Mouse (Mus musculus): ENCODE measurements around the gene Gm17651.

Gm17651 gene

DNA sequence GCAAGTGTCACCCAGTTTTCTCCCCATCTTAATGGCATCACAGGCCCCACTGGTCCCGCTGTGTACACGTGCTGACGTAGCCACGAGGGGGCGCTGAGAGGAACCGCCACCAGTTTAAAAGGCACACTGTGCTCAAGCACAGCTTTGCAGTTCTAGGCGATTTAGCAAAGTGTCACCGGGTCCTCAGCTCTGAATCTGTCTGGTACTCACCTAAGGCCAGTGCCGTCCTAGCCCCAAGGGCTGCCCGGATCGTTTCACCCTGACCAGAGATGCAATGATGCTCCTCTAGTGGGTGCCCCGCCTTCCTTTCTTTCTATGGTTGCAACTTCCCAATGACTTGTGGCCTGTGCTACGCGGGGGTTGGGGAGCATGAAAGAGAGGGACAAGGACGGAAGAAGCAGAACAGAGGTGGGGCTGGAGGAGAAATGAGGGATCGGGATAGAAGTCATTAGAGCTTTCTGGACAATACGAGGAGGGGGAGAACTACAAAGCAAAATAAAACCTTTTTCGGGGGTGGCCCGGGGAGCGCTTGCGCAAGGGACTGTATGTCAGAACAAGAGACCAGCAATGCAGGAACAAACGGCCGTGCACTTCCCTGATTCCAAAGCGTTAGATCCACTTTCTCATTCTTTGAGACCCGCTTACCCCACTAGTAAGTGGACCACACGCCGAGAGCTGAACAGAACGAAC, 6.3 kb upstream of the Gm17651 start:
- peak; percentile 64 to 71 for DNase-seq (ENCODE audit: low spot score in 2 of 2)

DNA sequence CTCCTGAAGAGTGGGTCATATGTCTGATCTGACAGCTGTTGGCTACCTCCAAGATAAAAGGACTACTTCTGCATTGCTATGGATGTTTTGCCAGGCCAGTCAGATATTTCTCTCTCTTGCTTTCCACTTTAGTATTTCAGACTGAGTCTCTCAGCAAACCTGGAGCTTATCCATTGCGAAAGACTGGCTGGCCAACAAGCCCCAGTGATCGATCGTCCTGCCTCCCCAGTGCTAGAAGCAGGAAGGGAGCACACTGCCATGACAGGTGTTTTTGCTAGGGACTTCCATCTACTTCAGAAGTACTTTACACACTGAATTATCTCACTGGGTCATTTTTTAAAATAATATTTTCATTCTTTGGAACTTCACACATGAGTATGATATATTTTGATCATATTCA, 3.9 kb upstream of the Gm17651 start:
- no peak for DNase-seq (ENCODE audit: low spot score in 2 of 2)

DNA sequence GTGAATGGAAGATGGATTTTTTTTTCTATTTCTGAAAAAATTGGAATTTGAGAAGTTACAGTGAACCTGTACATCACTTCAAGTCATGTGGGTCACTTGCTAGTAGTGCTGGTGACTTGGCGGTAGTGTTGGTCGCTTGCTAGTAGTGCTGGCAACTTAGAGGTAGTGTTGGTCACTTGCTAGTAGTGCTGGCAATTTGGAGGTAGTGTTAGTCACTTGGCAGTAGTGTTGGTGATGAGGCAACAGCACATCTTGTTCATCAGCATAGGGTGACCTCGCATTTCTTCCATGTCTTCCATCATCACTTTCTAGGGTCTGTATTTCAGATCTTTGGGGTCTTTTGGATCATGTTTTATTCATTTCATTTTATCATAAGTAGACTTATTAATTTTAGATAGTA, 1.6 kb upstream of the Gm17651 start:
- no peak for DNase-seq (ENCODE audit: low spot score in 2 of 2)

DNA sequence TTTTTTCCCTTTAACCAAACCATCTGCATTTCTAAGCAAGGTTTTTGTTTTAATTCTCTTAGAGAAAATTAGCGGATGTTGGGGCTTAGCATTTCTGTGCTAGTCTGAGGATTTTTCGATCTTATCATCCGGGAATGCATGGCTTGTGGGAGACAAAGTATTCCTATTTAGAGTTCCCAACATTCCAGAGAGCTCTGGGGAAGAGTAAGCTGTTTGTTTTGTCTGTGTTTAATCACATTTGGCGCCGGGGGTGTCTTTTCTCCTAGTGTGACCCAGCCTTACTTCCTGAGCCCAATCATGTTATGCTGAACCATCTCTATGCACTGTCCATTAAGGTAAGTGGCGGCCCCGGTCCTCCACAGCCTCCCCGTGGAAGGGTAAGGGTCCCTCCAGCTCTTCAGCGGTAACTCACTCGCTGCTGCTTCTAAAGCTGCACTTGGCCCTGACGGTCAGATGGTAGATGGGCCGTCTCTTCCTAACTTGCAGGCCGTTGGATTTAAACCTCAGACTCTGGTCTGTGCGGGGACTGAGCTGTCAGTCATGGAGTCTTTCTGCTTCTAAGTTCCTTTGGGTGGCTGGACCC, 7.3 kb downstream of the Gm17651 start:
- DNase-seq (ENCODE audit: low spot score in 2 of 2) = no peak

DNA sequence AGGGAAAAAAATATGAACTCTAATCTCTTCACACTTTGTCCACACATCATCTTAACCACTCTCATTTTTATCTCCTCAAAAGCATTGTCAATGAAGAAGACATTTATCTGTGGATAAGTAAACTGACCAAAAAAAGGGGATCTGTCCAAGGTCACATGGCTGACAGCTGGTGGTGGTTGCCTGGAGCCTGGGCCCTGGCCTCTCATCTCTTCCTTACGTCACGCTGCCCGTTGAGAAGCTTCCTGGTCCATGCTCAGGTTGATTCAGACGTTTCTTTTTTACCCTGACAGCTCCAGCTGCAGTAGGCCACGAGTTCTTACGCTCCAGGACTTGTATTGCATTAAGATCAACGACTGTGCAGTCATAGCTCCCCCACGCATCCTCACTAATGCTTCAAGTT, 8.3 kb downstream of the Gm17651 start:
- DNase-seq (ENCODE audit: low spot score in 2 of 2) = no peak

DNA sequence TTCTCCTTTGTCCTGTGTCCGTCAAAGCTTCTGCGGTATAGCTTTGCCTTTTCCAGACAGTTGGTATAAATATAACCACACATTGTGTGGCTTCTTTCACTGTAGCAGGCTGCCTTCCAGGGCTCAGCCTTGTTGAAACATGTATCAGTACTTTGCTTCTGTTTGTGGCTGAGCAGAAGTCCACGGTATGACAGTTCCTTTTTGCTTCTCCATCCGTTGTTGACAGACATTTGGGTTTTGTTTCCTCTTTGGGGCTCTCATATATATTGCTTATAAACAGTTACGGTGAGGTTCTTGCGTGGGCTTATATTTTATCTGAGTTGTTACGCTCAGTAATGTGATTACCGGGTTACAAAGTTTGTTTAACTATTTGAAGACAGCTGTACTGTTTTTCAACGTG, 9.0 kb downstream of the Gm17651 start:
- DNase-seq (ENCODE audit: low spot score in 2 of 2) = no peak

DNA sequence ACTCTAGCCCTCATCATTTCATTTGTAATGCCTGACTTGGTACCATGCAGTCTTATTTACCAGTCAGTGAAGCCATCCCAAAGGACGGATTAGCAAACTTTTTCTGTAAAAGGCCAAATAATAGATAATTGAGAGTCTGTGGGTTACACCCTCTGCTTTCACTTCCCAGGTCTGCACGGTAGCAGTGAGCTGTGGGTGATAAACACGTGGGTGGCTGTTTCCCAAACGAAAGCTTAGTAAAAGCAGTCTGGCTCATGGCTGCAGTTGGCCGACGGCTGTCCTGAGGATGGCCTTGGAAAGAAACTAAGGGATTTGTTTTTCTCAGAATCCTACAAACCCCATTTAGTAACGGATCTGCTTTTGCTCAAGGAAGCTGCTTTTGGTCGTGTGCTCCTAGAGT, 13.3 kb downstream of the Gm17651 start:
- no peak for DNase-seq (ENCODE audit: low spot score in 2 of 2)

DNA sequence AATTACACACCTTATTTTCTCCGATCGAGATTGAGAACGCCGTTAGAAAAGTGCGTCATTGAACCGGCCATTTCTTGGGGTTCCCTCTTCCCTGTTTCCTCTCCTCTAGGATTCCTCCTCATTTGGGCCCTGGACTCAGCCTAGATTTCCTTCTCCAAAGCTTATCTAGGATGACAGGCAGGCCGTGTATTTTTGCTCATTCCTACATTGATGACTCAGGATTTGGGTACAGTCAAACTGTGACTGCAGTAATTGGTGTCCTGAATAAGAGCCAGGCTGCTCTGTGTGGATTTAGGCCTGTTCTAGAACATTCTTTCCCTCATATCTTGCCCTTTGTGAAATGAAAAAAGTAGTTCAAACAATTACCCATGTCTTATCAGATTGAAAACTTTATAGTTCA, 14.7 kb downstream of the Gm17651 start:
- DNase-seq (ENCODE audit: low spot score in 2 of 2) = no peak

DNA sequence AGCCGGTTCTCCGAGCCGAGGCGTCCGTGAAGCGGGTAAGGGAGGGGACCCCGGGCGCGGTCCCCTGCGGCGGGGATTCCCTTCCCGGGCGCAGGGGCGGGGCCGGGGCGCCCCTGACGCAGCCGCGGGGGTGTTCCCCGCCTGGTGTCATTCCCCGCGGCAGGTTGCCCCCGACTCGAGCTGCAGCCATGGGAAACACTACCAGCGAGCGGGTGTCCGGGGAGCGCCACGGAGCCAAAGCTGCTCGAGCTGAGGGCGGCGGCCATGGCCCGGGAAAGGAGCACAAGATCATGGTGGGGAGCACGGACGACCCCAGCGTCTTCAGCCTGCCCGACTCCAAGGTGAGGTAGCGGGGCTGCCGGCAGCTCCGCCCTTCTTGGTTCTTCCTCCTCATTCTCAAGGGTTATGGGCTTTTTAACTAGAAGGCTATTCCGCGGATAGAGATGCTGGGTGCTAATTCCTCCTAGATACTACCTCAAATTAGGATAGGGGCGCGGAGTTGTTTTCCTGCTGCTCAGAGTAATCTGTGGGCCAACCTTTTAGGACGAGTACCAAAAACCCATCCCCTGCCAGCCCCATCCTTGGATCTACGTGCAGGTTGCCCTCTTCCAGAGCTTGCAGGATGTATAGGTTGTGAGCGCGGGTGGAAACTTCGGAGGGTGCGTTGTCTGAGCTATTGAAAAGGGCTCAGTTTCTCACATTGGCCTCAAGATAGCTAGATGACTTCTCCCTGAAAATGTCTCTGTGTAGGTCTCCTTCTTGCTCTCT, 15.9 kb downstream of the Gm17651 start:
- no peak for DNase-seq (ENCODE audit: low spot score in 2 of 2)

DNA sequence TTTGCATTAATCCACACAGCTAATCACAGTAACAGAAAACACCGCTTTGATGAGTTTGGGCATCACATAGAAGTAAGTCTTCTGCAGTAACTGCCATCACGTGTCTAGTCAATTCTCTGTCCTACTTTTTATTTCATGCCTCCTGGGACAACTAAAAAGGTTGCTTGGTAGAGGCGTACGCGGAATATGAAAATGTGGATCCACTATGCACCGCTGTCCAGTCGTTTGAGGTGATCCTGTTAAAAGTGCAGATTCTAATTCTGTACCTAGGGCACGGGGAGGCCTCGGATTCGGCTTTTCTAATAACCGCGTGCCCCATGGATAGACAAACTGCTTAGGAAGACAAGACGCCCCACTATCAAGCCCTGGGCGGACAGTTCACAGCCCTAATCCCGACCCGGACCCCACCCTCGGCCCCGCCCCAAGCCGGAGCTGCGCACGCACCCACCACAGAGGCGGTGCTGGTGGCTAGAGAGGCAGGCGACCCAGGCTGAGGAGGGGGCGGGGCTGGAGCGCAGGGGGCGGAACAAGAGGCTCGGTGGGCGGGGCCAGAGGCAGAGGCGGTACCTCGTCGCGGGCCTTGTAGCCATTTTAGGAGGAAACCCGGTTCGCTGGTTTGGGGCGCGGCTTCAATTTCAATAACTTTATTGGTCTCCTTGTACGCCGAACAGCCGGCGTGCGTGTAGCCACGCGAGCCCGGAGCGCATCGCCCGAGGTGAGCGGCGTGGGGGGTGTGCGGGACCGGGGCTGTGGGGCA, 16.7 kb downstream of the Gm17651 start, which contains the start of gene Prkab2:
Gene Prkab2, plus strand, starts transcription at position 539 of the 757 bp plus-strand sequence.
- DNase-seq (ENCODE audit: low spot score in 2 of 2) = peak; percentile 98 to 99

DNA sequence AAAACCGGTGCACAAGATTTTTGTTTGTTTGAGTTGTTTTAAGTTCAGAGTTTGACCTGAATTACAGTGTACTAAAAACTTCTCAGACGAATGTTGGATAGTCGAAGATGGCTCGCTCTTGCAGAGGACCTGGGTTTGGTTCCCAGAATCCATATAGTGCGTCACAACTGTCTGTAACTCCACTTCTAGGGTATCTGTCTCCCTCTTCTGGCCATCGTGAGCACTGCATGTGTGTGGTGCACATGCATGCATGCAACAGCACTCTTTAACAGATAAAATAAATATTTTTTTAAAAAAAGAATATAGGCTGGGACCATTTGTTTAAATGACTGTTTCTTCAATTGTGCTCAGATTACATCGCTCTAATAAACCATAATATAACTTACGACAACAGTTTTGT, 19.6 kb downstream of the Gm17651 start:
- no peak for DNase-seq (ENCODE audit: low spot score in 2 of 2)

DNA sequence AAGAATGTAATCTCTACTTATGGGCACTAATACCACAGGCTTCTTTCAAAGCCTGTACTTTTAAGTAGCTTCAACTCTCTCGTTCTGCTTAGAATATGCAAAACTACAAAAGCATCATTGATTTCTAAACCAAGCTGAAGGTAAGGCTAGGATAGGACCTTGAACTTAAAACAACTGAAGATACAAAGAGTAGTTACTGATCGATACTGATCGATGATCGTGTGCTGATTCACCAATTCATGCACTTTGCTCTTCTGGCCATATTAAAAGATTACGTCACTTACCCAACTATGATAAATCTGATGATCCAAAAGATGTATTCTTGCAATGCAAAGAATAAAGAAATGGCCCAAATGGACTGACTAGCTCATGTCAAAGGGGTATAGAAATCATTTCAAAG, 20.7 kb downstream of the Gm17651 start:
- no peak for DNase-seq (ENCODE audit: low spot score in 2 of 2)

DNA sequence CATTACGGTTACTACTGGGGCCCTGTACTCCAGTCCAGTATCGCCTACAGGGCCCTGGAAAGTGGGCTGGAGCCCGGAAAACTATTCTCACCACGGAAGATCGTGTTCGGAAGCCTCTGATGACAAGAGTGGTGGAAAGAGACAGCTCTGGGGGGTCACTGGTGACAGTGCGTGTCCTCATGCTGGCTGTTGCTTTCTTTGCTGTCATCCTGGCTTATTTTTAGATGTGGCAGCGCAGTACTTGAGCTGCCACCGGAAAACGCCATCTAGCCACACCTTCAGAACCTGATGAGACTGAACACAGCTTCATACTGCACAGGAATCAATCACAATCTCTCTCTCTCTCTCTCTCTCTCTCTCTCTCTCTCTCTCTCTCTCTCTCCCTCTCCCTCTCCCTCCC, 22.9 kb downstream of the Gm17651 start:
- no peak for DNase-seq (ENCODE audit: low spot score in 2 of 2)

DNA sequence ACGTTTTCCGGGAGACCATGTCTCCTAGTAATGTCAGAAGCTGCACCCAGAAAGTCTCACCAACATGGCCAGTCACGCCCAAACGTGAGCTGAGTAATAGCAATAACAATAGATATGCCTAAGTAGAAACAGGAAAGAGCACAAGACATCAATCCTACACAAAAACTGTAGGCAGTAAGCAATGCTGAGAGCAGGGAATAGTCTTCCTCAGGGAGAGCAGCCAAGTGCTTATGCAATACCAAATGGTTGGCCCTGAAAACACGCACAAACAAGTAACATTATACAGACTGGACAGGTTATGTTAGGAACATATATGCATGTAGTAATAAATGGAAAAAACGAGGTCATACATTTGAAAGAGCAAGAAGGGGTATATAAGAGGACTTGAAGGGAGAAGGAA, 25.0 kb downstream of the Gm17651 start:
- no peak for DNase-seq (ENCODE audit: low spot score in 2 of 2)

DNA sequence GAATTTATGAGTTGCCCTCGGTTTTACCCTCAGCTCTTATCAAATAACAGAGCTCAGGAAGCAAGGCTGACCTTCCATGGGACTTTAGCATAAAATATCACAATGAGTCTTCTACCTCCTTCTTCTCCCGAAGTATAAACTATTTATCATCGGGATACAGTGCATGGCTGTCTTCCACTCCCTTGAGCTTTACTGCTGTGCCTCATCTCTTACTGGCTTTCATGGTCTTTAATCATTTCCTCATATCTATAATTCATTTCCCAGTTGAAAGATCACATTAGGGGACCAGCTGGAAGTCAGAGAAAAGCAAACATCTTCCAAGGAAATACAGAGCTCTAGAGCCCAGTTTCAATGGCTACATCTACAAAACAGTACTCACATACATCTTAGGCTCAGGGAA, 25.5 kb downstream of the Gm17651 start:
- DNase-seq (ENCODE audit: low spot score in 2 of 2) = no peak

DNA sequence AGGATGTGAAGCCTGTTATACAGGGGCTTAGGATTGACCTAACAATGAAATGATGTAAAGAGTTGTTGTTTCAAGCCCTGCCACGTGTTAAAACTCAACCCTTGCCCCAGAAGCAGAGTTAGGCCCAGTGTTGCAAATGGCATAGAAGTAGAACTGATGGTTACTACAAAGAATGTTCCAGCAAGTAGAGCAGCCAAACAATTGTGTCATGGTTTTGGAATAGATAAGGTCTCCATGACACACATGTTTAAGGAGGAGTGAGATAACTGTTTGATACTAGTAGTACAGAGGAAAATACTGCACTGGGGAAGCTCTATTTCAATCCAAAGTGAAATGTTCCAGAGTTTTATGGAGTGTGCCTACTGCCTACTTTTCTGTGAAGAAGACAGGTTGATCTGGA, 26.0 kb downstream of the Gm17651 start:
- no peak for DNase-seq (ENCODE audit: low spot score in 2 of 2)

DNA sequence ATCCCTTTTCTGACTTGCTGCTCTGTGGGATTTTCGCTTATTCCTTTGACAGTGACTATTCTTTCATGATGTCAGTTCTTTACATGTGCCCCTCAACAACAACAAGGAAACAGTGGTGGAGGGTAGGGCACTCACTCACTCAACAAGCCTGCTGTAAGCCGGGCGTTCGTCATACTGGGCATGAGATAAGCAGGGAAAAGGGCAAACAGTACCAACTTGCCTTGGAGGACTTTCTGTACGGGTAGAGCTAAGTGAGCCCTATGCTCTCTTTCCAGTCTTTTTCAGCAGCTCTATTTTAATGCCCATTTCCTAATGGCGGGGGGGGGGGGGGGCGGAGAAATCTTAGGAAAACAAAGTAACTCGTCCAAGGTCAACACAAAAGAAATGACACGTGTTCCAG, 32.5 kb downstream of the Gm17651 start:
- DNase-seq (ENCODE audit: low spot score in 2 of 2) = no peak

DNA sequence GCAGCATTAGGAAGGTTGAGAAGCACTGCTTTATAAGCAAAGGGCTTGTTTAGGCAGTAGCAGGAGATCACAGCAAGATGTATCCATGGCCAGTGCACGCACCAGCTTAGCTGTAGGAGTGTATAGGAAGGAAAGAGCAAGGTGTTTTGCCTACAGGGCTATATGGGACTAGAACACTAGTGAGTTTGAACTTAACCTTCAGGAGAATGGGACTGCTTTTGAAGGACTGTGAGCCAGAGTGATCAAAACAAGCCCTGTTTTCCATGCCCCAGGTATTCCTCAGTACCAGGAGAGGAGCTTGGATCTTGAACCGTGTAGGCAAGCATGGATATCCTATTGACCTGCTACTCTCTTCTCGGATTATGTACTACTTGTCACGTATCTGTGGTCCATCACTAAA, 33.1 kb downstream of the Gm17651 start:
- no peak for DNase-seq (ENCODE audit: low spot score in 2 of 2)

DNA sequence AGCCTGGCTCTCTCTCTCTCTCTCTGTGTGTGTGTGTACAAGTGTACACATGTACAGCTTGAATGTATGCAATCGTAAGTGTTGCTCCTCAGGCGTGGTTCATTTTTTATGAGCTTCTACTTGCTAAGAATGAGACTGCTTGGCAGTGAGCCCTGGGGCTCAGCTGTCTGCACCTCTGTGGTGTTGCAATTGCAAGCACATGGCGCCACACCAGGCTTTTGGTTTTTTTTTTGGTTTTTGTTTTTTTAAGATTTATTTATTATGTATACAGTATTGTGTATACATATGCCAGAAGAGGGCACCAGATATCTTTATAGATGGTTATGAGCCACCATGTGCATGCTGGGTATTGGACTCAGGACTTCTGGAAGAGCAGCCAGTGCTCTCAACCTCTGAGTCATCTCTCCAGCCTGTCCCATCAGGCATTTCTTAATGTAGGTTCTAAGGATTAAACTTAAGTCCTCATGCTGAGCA, 40.2 kb downstream of the Gm17651 start:
- no peak for DNase-seq (ENCODE audit: low spot score in 2 of 2)

DNA sequence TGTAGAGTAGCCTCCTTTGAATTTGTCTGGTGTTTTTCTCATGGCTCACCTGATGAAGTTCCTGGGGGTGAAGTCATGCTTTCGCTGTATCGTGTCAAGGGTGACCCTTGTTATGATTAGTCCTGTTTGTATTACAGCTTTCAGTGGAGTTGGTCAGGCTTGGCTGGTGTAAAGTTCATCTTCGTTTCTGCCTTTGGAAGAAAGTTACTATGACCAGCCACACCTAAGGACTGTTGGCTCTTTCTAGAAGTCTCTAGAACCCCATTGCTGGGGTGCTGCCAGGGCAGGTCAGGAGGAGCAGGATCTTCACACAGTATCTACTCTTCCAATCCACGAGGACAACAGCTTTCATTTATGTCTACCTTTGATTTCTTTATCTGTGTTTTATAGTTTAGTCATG, 41.0 kb downstream of the Gm17651 start:
- no peak for DNase-seq (ENCODE audit: low spot score in 2 of 2)

DNA sequence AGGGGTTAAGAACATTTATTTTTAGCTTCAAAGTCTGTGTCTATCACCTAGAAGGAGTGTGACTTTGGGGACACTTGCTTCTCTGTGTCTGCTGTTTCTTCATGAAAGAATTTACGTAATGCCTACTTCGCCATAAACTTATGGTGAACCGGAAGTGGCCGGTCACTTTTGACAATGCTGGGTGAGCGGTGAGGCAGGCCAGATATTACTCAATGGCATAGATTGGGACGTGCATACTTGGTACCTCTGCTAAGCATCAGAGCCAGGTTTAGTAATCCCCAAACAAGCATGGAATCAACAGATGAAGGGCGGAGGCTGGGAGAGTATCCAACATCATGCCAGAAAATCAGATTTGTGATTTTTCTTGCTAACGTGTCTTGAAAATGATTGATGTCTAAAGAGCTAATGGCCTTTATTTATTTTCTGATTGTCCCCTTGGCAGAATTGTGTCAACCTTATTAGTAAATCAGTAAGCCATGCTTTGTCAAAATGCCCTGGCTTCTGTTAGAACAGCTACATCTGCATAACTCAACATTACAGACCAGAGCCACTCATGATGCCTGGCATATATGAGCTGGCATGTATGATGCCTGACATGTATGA, 43.1 kb downstream of the Gm17651 start:
- DNase-seq (ENCODE audit: low spot score in 2 of 2) = no peak

DNA sequence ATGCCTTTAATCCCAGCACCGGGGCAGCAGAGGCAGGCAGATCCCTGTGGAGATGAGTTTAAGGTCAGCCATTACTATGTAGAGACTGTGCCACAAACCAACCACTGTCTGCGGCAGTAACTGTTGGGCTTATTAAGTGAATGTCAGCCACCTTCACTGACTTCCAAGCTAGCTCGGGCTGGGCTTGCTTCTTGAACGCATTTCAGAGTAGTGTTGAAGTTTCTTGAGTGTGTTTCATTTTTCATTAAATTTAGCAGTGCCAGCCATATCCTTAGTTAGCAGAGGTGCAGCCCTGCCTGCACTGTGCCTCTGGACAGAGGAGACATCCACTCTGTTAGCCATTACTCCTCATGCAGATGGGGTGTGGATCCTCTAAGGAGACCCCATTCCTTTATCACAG, 43.7 kb downstream of the Gm17651 start:
- no peak for DNase-seq (ENCODE audit: low spot score in 2 of 2)
